ENCODE assay signal across 8 mouse cellular contexts in the genomic region with DNA sequence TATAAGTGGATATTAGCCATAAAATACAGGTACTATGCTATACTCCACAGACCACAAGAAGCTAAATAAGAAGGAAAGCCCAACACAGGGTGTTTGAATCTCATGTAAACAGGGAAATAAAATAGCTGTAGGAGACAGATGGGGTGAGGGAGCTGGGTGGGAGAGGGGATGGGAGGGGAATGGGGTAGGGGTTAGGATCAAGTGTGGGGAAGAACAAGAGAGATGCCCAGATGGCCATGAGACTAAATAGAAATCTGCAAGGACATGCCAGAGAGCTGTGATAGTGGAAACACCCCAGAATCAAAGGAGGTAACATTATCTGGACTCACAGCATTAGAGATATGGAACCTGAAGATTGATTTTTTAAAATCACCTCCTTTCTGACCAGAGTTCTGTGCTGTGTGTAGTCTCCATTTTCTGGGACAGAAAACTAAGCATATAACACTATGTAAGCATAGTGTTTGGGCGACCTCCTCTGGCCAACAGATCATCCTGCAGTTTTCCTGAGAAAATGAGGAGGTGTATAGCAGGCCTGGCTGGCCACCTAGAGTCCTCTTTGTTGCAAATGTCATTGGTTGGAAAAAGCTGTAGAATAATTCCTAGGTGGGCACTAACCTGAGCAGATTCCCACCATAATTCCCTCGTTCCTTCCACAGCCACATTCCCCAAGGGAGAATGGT. TPM values are rescaled to one million over a fixed set of nuclear protein-coding genes. Genes with fewer than 3 reads are reported as not detected.
DNase-seq lines count a peak whose midpoint lies in the region; ATAC-seq and TF ChIP-seq lines count a peak whose summit lies in the region.

No protein-coding gene starts in this region.

- no peaks in the 10 kb centered on the region for H3K9me3 ChIP-seq in forebrain, embryonic 16.5 days (ENCODE audit: control insufficient read depth, low read length)
- no peaks in the 10 kb centered on the region for H3K9me3 ChIP-seq in intestine, embryonic 14.5 days (ENCODE audit: control insufficient read depth, low read length)
- H3K9me3 ChIP-seq in limb, embryonic 10.5 days (replicated peaks), result no peaks in the 10 kb centered on the region
- H3K9me3 ChIP-seq in midbrain, embryonic 12.5 days, result no peaks in the 10 kb centered on the region
- H3K9me3 ChIP-seq in stomach, embryonic 14.5 days (ENCODE audit: control insufficient read depth, low read depth, low read length), result no peaks in the 10 kb centered on the region

- no peaks in the 10 kb centered on the region for H3K27me3 ChIP-seq in thymus, adult 2 months (ENCODE audit: control insufficient read depth, insufficient read depth, low read length)
- H3K27me3 ChIP-seq in cerebellum, adult 2 months (ENCODE audit: control insufficient read depth, insufficient read depth, low read length), result no peaks in the 10 kb centered on the region
- H3K27me3 ChIP-seq in forebrain, embryonic 16.5 days (replicated peaks; ENCODE audit: control insufficient read depth, insufficient read depth, low read length), result no peaks in the 10 kb centered on the region
- H3K27me3 ChIP-seq in intestine, embryonic 14.5 days (replicated peaks; ENCODE audit: control insufficient read depth, insufficient read depth, low read length), result no peaks in the 10 kb centered on the region
- H3K27me3 ChIP-seq in limb, embryonic 10.5 days (ENCODE audit: low read depth, poor library complexity, severe bottlenecking), result no peaks in the 10 kb centered on the region
- H3K27me3 ChIP-seq in midbrain, embryonic 12.5 days, result no peaks in the 10 kb centered on the region
- no peaks in the 10 kb centered on the region for H3K27me3 ChIP-seq in stomach, embryonic 14.5 days (ENCODE audit: control insufficient read depth, insufficient read depth, low read length)

- no peak overlapping the region for H3K27ac ChIP-seq in thymus, adult 2 months (ENCODE audit: control insufficient read depth, insufficient read depth, low read length)
- no peak overlapping the region for H3K27ac ChIP-seq in cerebellum, adult 2 months (ENCODE audit: insufficient read depth, low read length)
- no peak overlapping the region for H3K27ac ChIP-seq in forebrain, embryonic 16.5 days (ENCODE audit: low read length)
- H3K27ac ChIP-seq in intestine, embryonic 14.5 days (ENCODE audit: low read depth), result no peak overlapping the region
- no peak overlapping the region for H3K27ac ChIP-seq in limb, embryonic 10.5 days
- H3K27ac ChIP-seq in midbrain, embryonic 12.5 days (replicated peaks), result no peak overlapping the region
- no peak overlapping the region for H3K27ac ChIP-seq in stomach, embryonic 14.5 days (ENCODE audit: low read length)

- no peak overlapping the region for H3K4me3 ChIP-seq in thymus, adult 2 months (ENCODE audit: control insufficient read depth, insufficient read depth, low read length)
- H3K4me3 ChIP-seq in cerebellum, adult 2 months (replicated peaks; ENCODE audit: insufficient read depth, low read depth, low read length), result no peak overlapping the region
- H3K4me3 ChIP-seq in forebrain, embryonic 16.5 days (replicated peaks; ENCODE audit: low read length), result no peak overlapping the region
- no peak overlapping the region for H3K4me3 ChIP-seq in intestine, embryonic 14.5 days (ENCODE audit: low read depth, low read length)
- no peak overlapping the region for H3K4me3 ChIP-seq in limb, embryonic 10.5 days
- H3K4me3 ChIP-seq in midbrain, embryonic 12.5 days, result no peak overlapping the region
- H3K4me3 ChIP-seq in stomach, embryonic 14.5 days (ENCODE audit: low read depth, low read length), result no peak overlapping the region

- H3K4me1 ChIP-seq in thymus, adult 2 months (replicated peaks; ENCODE audit: control insufficient read depth, insufficient read depth, low read length), result no peaks in the 10 kb centered on the region
- no peaks in the 10 kb centered on the region for H3K4me1 ChIP-seq in cerebellum, adult 2 months (ENCODE audit: control insufficient read depth, insufficient read depth, low read length)
- H3K4me1 ChIP-seq in forebrain, embryonic 16.5 days (replicated peaks; ENCODE audit: control insufficient read depth, insufficient read depth, low read length), result no peaks in the 10 kb centered on the region
- H3K4me1 ChIP-seq in intestine, embryonic 14.5 days (replicated peaks; ENCODE audit: control insufficient read depth, insufficient read depth, low read length), result no peaks in the 10 kb centered on the region
- no peaks in the 10 kb centered on the region for H3K4me1 ChIP-seq in limb, embryonic 10.5 days
- H3K4me1 ChIP-seq in midbrain, embryonic 12.5 days, result no peaks in the 10 kb centered on the region
- no peaks in the 10 kb centered on the region for H3K4me1 ChIP-seq in stomach, embryonic 14.5 days (ENCODE audit: control insufficient read depth, insufficient read depth, low read length)

- TF ChIP-seq CTCF in thymus, adult 2 months (IDR thresholded peaks at IDR 0.05; ENCODE audit: borderline replicate concordance, control insufficient read depth, extremely low read depth, insufficient read depth, low read length, poor library complexity), result no peak
- peak; percentile 66 for TF ChIP-seq CTCF in cerebellum, adult 2 months (IDR thresholded peaks at IDR 0.05; ENCODE audit: borderline replicate concordance, insufficient read depth, low read depth, low read length)

- peak; percentile 84 for ATAC-seq in forebrain, embryonic 16.5 days
- peak; percentile 83; the same call in 1 of the 2 replicates for ATAC-seq in intestine, embryonic 14.5 days (replicated peaks; ENCODE audit: low FRiP score, low TSS enrichment, low read depth)
- ATAC-seq in midbrain, embryonic 12.5 days (ENCODE audit: low FRiP score, low read depth), result peak; percentile 75; the same call in 1 of the 2 replicates
- ATAC-seq in stomach, embryonic 14.5 days (ENCODE audit: insufficient number of reproducible peaks, insufficient read depth, low FRiP score, low read depth), result peak; percentile 74; the same call in 1 of the 2 replicates

- TF ChIP-seq POLR2A in thymus, adult 2 months (IDR thresholded peaks at IDR 0.05; ENCODE audit: control insufficient read depth, extremely low read depth, insufficient read depth, low read length, poor library complexity), result no peak
- no peak for TF ChIP-seq POLR2A in cerebellum, adult 2 months (IDR thresholded peaks at IDR 0.05; ENCODE audit: borderline replicate concordance, insufficient read depth, low read length)

- no peaks in the 10 kb centered on the region for H3K36me3 ChIP-seq in thymus, adult 2 months (ENCODE audit: control insufficient read depth, insufficient read depth, low read length)
- no peaks in the 10 kb centered on the region for H3K36me3 ChIP-seq in forebrain, embryonic 16.5 days (ENCODE audit: control insufficient read depth, insufficient read depth)
- peaks cover 3% of the 10 kb centered on the region; the same call in 1 of the 2 replicates for H3K36me3 ChIP-seq in intestine, embryonic 14.5 days (ENCODE audit: control insufficient read depth, insufficient read depth, low read length)
- peaks cover 6% of the 10 kb centered on the region; the same call in 1 of the 2 replicates for H3K36me3 ChIP-seq in limb, embryonic 10.5 days
- 0 out of 2 replicates have a peak, but pooled peaks cover 3% of the 10 kb centered on the region for H3K36me3 ChIP-seq in midbrain, embryonic 12.5 days
- peaks cover 1% of the 10 kb centered on the region; the same call in 1 of the 2 replicates for H3K36me3 ChIP-seq in stomach, embryonic 14.5 days (ENCODE audit: control insufficient read depth, insufficient read depth, low read length)

- no peak overlapping the region for H3K9ac ChIP-seq in forebrain, embryonic 16.5 days (replicated peaks; ENCODE audit: low read depth, low read length)
- H3K9ac ChIP-seq in intestine, embryonic 14.5 days (ENCODE audit: low read length), result no peak overlapping the region
- no peak overlapping the region for H3K9ac ChIP-seq in midbrain, embryonic 12.5 days (replicated peaks)
- no peak overlapping the region for H3K9ac ChIP-seq in stomach, embryonic 14.5 days (replicated peaks; ENCODE audit: low read depth, low read length)

- WGBS in thymus, adult 2 months, result 24% methylated on average over 2 of the region's 2 CpGs
- WGBS in cerebellum, adult 2 months, result 20% methylated on average over 2 of the region's 2 CpGs
- WGBS in forebrain, embryonic 16.5 days, result 21% methylated on average over 2 of the region's 2 CpGs
- WGBS in intestine, embryonic 14.5 days, result 8% methylated on average over 2 of the region's 2 CpGs
- WGBS in limb, embryonic 10.5 days, result 20% methylated on average over 2 of the region's 2 CpGs
- WGBS in midbrain, embryonic 12.5 days, result 15% methylated on average over 2 of the region's 2 CpGs
- 20% methylated on average over 2 of the region's 2 CpGs for WGBS in stomach, embryonic 14.5 days

- peak; percentile 40 for DNase-seq in thymus, adult 2 months
- DNase-seq in thymus, adult 18-20 months, result no peak
- DNase-seq in cerebellum, adult 2 months, result peak; percentile 32 to 36
- DNase-seq in intestine, embryonic 14.5 days (ENCODE audit: low spot score), result peak; percentile 57
- DNase-seq in limb, embryonic 10.5 days (ENCODE audit: low spot score), result peak; percentile 55

- no peak overlapping the region for H3K4me2 ChIP-seq in forebrain, embryonic 16.5 days (ENCODE audit: low read length)
- H3K4me2 ChIP-seq in intestine, embryonic 14.5 days (ENCODE audit: low read length), result no peak overlapping the region
- no peak overlapping the region for H3K4me2 ChIP-seq in midbrain, embryonic 12.5 days (replicated peaks)
- no peak overlapping the region for H3K4me2 ChIP-seq in stomach, embryonic 14.5 days (replicated peaks; ENCODE audit: low read depth, low read length)

RNA-seq across cellular contexts. Expression of a gene that starts 34.0 kb away (rescaled TPM):
- polyA plus RNA-seq in thymus, adult 2 months (2012; rRNA removed), result 3.6 and 4.1 TPM in 2 replicates
- 13.2 and 14.6 TPM in 2 replicates for polyA plus RNA-seq in cerebellum, adult 2 months (2012; rRNA removed)
- 27.7 and 28.4 TPM in 2 replicates for polyA plus RNA-seq in forebrain, embryonic 16.5 days (2015; fragmentation: Nextera tagmentation; extraction: Ambion mirVana)
- polyA plus RNA-seq in intestine, embryonic 14.5 days (2014; fragmentation: Nextera tagmentation; extraction: Ambion mirVana), result 11.1 and 12.1 TPM in 2 replicates
- 9.3 and 13.4 TPM in 2 replicates for polyA plus RNA-seq in limb, embryonic 10.5 days (2016; fragmentation: Nextera tagmentation; extraction: Ambion mirVana)
- 14.9 and 16.8 TPM in 2 replicates for polyA plus RNA-seq in midbrain, embryonic 12.5 days (2016; fragmentation: Nextera tagmentation; extraction: Ambion mirVana)
- polyA plus RNA-seq in stomach, embryonic 14.5 days (2014; fragmentation: Nextera tagmentation; extraction: Ambion mirVana), result 13.1 and 14.7 TPM in 2 replicates

RNA-seq across cellular contexts. Expression of a gene that starts 37.1 kb away (rescaled TPM):
- polyA plus RNA-seq in thymus, adult 2 months (2012; rRNA removed), result 10.0 and 11.1 TPM in 2 replicates
- polyA plus RNA-seq in cerebellum, adult 2 months (2012; rRNA removed), result 28.9 and 29.8 TPM in 2 replicates
- 113 and 132 TPM in 2 replicates for polyA plus RNA-seq in forebrain, embryonic 16.5 days (2015; fragmentation: Nextera tagmentation; extraction: Ambion mirVana)
- polyA plus RNA-seq in intestine, embryonic 14.5 days (2014; fragmentation: Nextera tagmentation; extraction: Ambion mirVana), result 59.9 and 70.7 TPM in 2 replicates
- polyA plus RNA-seq in limb, embryonic 10.5 days (2016; fragmentation: Nextera tagmentation; extraction: Ambion mirVana), result 58.4 and 70.5 TPM in 2 replicates
- polyA plus RNA-seq in midbrain, embryonic 12.5 days (2016; fragmentation: Nextera tagmentation; extraction: Ambion mirVana), result 81.5 and 85.2 TPM in 2 replicates
- 82.4 and 87.8 TPM in 2 replicates for polyA plus RNA-seq in stomach, embryonic 14.5 days (2014; fragmentation: Nextera tagmentation; extraction: Ambion mirVana)

Comparison
In these comparisons a context has a peak if more than half of its experiments do, and no peak if none do; other contexts are left out.
1. DNase-seq: peak in thymus, adult 2 months (single experiment), cerebellum, adult 2 months (2 of 2), intestine, embryonic 14.5 days (single experiment) and limb, embryonic 10.5 days (single experiment); none in thymus, adult 18-20 months (0 of 2).
2. Peak in every context shown above with its lines, with median percentiles within 50 percentile points of each other: ATAC-seq.